Mouse (Mus musculus) urinary bladder, postnatal 14 days (tissue): ENCODE data around the gene Pdia2.
"Not testable (repeated sequence)": the region's sequence is repeated elsewhere in the genome, so short reads cannot be mapped to it uniquely, and the experiment has no call there.

Experiments used
- DNase-seq: peaks from one replicate; pipeline ENCODE4 v3.0.0; 2021; ENCODE audit warnings: low spot score

The Pdia2 gene

GRCm38 (mm10) chr17:26200831-26201705, 2.2 kb upstream of the Pdia2 start:
- no peak for DNase-seq

GRCm38 (mm10) chr17:26192481-26193190, 6.3 kb downstream of the Pdia2 start:
- DNase-seq = no peak

GRCm38 (mm10) chr17:26191486-26191885, 7.4 kb downstream of the Pdia2 start:
- DNase-seq = not testable (repeated sequence)

GRCm38 (mm10) chr17:26188091-26188805, 10.6 kb downstream of the Pdia2 start:
- no peak for DNase-seq

- DNase-seq = no peak
Measured at GRCm38 (mm10) chr17:26187592-26187991, 11.3 kb downstream of the Pdia2 start.

GRCm38 (mm10) chr17:26181179-26181578, 17.7 kb downstream of the Pdia2 start:
- DNase-seq = no peak

- DNase-seq = no peak
Measured at GRCm38 (mm10) chr17:26178611-26179010, 20.3 kb downstream of the Pdia2 start.

- DNase-seq = not testable (repeated sequence)
Measured at GRCm38 (mm10) chr17:26175248-26175647, 23.6 kb downstream of the Pdia2 start.

GRCm38 (mm10) chr17:26168039-26168438, 30.8 kb downstream of the Pdia2 start:
- DNase-seq = no peak

- no peak for DNase-seq
Measured at GRCm38 (mm10) chr17:26162736-26163135, 36.2 kb downstream of the Pdia2 start.

- DNase-seq = no peak
Measured at GRCm38 (mm10) chr17:26151886-26152630, 46.8 kb downstream of the Pdia2 start.

GRCm38 (mm10) chr17:26149056-26149455, 49.8 kb downstream of the Pdia2 start:
- no peak for DNase-seq
